Mouse (Mus musculus) CH12.LX (cell line): ENCODE measurements at regions not wholly inside any gene's neighbourhood (a gene's known extent, or its start where the extent isn't known, plus 50 kb on each side); places are given as distances from the start of the nearest gene placed in this dataset.

Source experiments
- BHLHE40 ChIP-seq: IDR thresholded peaks from 2 replicates; pipeline ENCODE4 v1.6.1; 2011; ENCODE audit warnings: mild to moderate bottlenecking, low read depth, low read length, improper control_type of control experiment
- CTCF ChIP-seq, 2 experiments: IDR thresholded peaks in 1 of 2; conservative IDR thresholded peaks in 1 of 2; 2 replicates each; pipeline ENCODE4 v1.5.1; 2011 to 2012; ENCODE audit warnings: low read depth in 2 of 2, low read length in 2 of 2, improper control_type of control experiment in 1 of 2, inconsistent platforms in 1 of 2, mild to moderate bottlenecking in 1 of 2, moderate library complexity in 1 of 2
- E2F4 ChIP-seq: IDR thresholded peaks from 2 replicates; pipeline ENCODE4 v1.6.1; 2011; ENCODE audit warnings: low read depth, low read length, improper control_type of control experiment; ENCODE audit not compliant: insufficient replicate concordance
- EP300 ChIP-seq: IDR thresholded peaks from 2 replicates; pipeline ENCODE4 v1.6.1; 2011; ENCODE audit warnings: low read length, improper control_type of control experiment
- JUND ChIP-seq: conservative IDR thresholded peaks from 2 replicates; pipeline ENCODE4 v1.6.1; 2011; ENCODE audit warnings: low read depth, low read length, improper control_type of control experiment
- POLR2A ChIP-seq: IDR thresholded peaks from 2 replicates; pipeline ENCODE4 v1.6.1; 2011; ENCODE audit warnings: low read depth, mild to moderate bottlenecking, improper control_type of control experiment, low read length
- POLR2AphosphoS2 ChIP-seq: IDR thresholded peaks from 2 replicates; pipeline ENCODE4 v1.6.1; 2011; ENCODE audit warnings: low read depth, low read length, improper control_type of control experiment
- RCOR1 ChIP-seq: conservative IDR thresholded peaks from 2 replicates; pipeline ENCODE4 v1.6.1; 2012; ENCODE audit warnings: low read depth, mild to moderate bottlenecking, inconsistent platforms, low read length, improper control_type of control experiment
- SIN3A ChIP-seq: IDR thresholded peaks from 2 replicates; pipeline ENCODE4 v1.6.1; 2012; ENCODE audit warnings: low read length, improper control_type of control experiment, inconsistent platforms
- SMC3 ChIP-seq: IDR thresholded peaks from 2 replicates; pipeline ENCODE4 v1.6.1; 2011; ENCODE audit warnings: low read depth, low read length, improper control_type of control experiment
- TCF12 ChIP-seq: IDR thresholded peaks from 2 replicates; pipeline ENCODE4 v1.6.1; 2014; ENCODE audit warnings: low read depth, mild to moderate bottlenecking, inconsistent platforms, low read length, improper control_type of control experiment
- ZC3H11A ChIP-seq: IDR thresholded peaks from 2 replicates; pipeline ENCODE4 v1.6.1; 2012; ENCODE audit warnings: low read depth, mild to moderate bottlenecking, inconsistent platforms, low read length, improper control_type of control experiment
- ZKSCAN1 ChIP-seq: IDR thresholded peaks from 2 replicates; pipeline ENCODE4 v1.6.1; 2012; ENCODE audit warnings: low read depth, inconsistent platforms, low read length, improper control_type of control experiment, borderline replicate concordance

DNA sequence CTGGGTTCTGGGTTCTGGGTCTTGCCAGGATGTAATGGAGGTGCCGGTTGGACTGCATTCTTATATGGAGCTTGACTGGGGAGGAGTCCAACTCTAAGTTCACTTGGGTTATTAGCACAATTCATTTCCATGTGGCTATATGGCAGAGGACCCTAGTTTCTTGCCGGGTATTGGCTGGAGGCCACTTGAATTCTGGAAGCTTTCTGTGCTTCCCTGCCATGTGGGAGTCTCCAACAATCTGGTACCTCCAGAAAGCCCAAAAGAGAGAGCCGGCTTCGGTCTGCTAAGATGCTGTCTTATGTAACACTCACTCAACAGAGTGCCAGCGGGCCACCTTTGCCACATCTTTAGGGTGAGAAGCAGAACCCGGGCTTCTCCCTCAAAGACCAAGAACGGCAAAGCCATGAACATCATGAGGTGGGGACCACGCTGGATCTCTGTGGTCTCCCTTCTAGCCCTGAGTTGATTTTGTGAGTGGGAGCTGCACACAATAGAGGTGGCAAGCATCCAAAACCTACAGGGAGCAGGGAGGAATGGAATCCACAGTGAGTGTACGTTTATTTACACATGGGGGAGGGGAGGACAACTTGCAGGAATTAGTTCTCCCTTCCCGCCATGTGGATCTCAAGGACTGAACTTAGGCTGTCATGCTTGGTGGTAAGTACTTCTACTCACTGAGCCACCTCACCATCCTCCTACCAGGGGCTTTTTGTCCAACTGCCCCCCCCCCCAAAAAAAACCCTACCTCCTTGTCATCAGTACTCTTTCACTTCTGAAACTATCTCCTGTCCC lies 59.0 kb upstream of the Rasgrf1 start:
- no peak for TF ChIP-seq CTCF (conservative IDR thresholded peaks at IDR 0.05 in 1 of 2, IDR thresholded peaks at IDR 0.05 in 1 of 2; ENCODE audit: low read depth in 2 of 2, low read length in 2 of 2)
- no peak for TF ChIP-seq EP300
- no peak for TF ChIP-seq RCOR1
- TF ChIP-seq POLR2A: no peak
- TF ChIP-seq E2F4: no peak
- no peak for TF ChIP-seq ZKSCAN1
- no peak for TF ChIP-seq JUND
- no peak for TF ChIP-seq SMC3
- TF ChIP-seq BHLHE40: no peak
- TF ChIP-seq ZC3H11A: no peak
- TF ChIP-seq POLR2AphosphoS2: no peak
- no peak for TF ChIP-seq TCF12
- TF ChIP-seq SIN3A: no peak
